Mouse (Mus musculus) liver, embryonic 14.5 days (tissue): Measurements from ENCODE around the gene Gpatch8. TPM values are rescaled to one million over a fixed set of nuclear protein-coding genes. Genes with fewer than 3 reads are reported as not detected.

Experiments
- ATAC-seq: fragments of 200-750 bp; cut with Nextera tagmentation; 2 replicates; pipeline ENCODE4 v1.8.0; 2017; ENCODE audit warnings: moderate number of reproducible peaks, mild to moderate bottlenecking, moderate library complexity; ENCODE audit not compliant: insufficient read depth
- DNase-seq, 3 experiments: peaks; one replicate each; pipeline ENCODE4 v3.0.0-alpha.2; 2012 to 2013; ENCODE audit warnings: low read depth in 3 of 3, low spot score in 3 of 3
- H3K27ac ChIP-seq: fragments of 300-500 bp; sonication (generic); 2 replicates; pipeline ENCODE4 v1.5.1; 2014; ENCODE audit warnings: moderate library complexity, mild to moderate bottlenecking, control low read depth, inconsistent platforms
- H3K27me3 ChIP-seq: fragments of 300-500 bp; sonication (generic); 2 replicates; pipeline ENCODE4 v1.6.1; 2014; ENCODE audit warnings: mild to moderate bottlenecking, low read length, moderate library complexity; ENCODE audit not compliant: control insufficient read depth, insufficient read depth
- H3K36me3 ChIP-seq: fragments of 300-500 bp; sonication (generic); replicated peaks from 2 replicates; pipeline ENCODE4 v1.6.1; 2014; ENCODE audit warnings: low read depth; ENCODE audit not compliant: control insufficient read depth, insufficient read depth
- H3K4me1 ChIP-seq, 2 experiments: fragments of 200-500 bp in 1 of 2; fragments of 300-500 bp in 1 of 2; sonication (generic) in 1 of 2; replicated peaks; 2 replicates each; pipeline ENCODE4 v1.6.1; 2012 to 2014; ENCODE audit warnings: antibody characterized with exemption in 1 of 2, inconsistent platforms in 1 of 2, low read length in 1 of 2; ENCODE audit not compliant: control insufficient read depth in 2 of 2, insufficient read depth in 2 of 2
- H3K4me2 ChIP-seq: fragments of 300-500 bp; sonication (generic); 2 replicates; pipeline ENCODE4 v1.6.1; 2014; ENCODE audit warnings: low read depth, mild to moderate bottlenecking, control low read depth, moderate library complexity
- H3K4me3 ChIP-seq, 2 experiments: fragments of 200-500 bp in 1 of 2; fragments of 300-500 bp in 1 of 2; sonication (generic) in 1 of 2; 2 replicates each; pipeline ENCODE4 v1.5.1; 2012 to 2014; ENCODE audit warnings: low read depth in 2 of 2, low read length in 2 of 2, mild to moderate bottlenecking in 2 of 2, control low read depth in 1 of 2, inconsistent platforms in 1 of 2, moderate library complexity in 1 of 2; ENCODE audit not compliant: insufficient read depth in 1 of 2
- H3K9ac ChIP-seq: fragments of 300-500 bp; sonication (generic); replicated peaks from 2 replicates; pipeline ENCODE4 v1.6.1; 2014; ENCODE audit warnings: mild to moderate bottlenecking, control low read depth, moderate library complexity
- H3K9me3 ChIP-seq: fragments of 300-500 bp; sonication (generic); 2 replicates; pipeline ENCODE4 v1.6.1; 2016; ENCODE audit warnings: low read length, mixed read lengths; ENCODE audit not compliant: control insufficient read depth
- CTCF ChIP-seq: IDR thresholded peaks from 2 replicates; pipeline ENCODE4 v1.5.1; 2016; ENCODE audit warnings: antibody characterized with exemption, low read depth, control low read depth
- EP300 ChIP-seq: IDR thresholded peaks from 2 replicates; pipeline ENCODE4 v1.6.1; 2016; ENCODE audit warnings: antibody characterized with exemption, low read depth
- WGBS: fragments of 180-500 bp; shearing (Covaris S2); extraction: QIAGEN DNeasy Blood & Tissue Kit; methylation state at CpG from one replicate; pipeline ENCODE4 v1.1.7; 2014; ENCODE audit not compliant: insufficient replicate concordance; 5-methylcytosine and 5-hydroxymethylcytosine counted together
- polyA plus RNA-seq, 2 experiments: library from polyadenylated mRNA; depleted of rRNA in 1 of 2; stranded (reverse) in 1 of 2; unstranded in 1 of 2; fragments of >200 nt; fragmentation: Nextera tagmentation in 1 of 2; extraction: Ambion mirVana in 1 of 2; gene quantifications; 2 replicates each; pipeline versions ENCODE4 v1.2.1 to v1.2.3; 2012 to 2014

Gene Gpatch8
- polyA plus RNA-seq, 2 experiments = 7.5 to 14.1 TPM

GRCm38 (mm10) chr11:102494063-102494650 is 62.0 kb downstream of the Gpatch8 start:
- peaks cover 0 to 6% of the 10 kb centered on the region in 2 experiments; a peak in 2 of 4 replicates for H3K4me1 ChIP-seq
- H3K27ac ChIP-seq = no peak overlapping the region
- no peaks in the 10 kb centered on the region for H3K9me3 ChIP-seq
- no peak for TF ChIP-seq CTCF
- no peak for TF ChIP-seq EP300
- ATAC-seq (no peak), DNase-seq (no peak)
- no peaks in the 10 kb centered on the region for H3K27me3 ChIP-seq
- no peak overlapping the region for H3K9ac ChIP-seq
- H3K36me3 ChIP-seq = peaks cover 3% of the 10 kb centered on the region
- no peak overlapping the region for H3K4me2 ChIP-seq
- 57% methylated on average over 7 of the region's 7 CpGs for WGBS
- no peak overlapping the region for H3K4me3 ChIP-seq

- H3K9me3 ChIP-seq = no peaks in the 10 kb centered on the region
- H3K9ac ChIP-seq = no peak overlapping the region
- H3K36me3 ChIP-seq = peaks cover 3% of the 10 kb centered on the region
- H3K27me3 ChIP-seq = no peaks in the 10 kb centered on the region
- DNase-seq (no peak), ATAC-seq (no peak)
- no peak overlapping the region for H3K4me2 ChIP-seq
- peaks cover 0 to 8% of the 10 kb centered on the region in 2 experiments; a peak in 2 of 4 replicates for H3K4me1 ChIP-seq
- H3K4me3 ChIP-seq = no peak overlapping the region
- no peak overlapping the region for H3K27ac ChIP-seq
- TF ChIP-seq EP300 = no peak
- TF ChIP-seq CTCF = no peak
- WGBS = 84% methylated on average over 2 of the region's 2 CpGs
These were observed 63.0 kb downstream of the Gpatch8 start for GRCm38 (mm10) chr11:102493241-102493640.

- no peak overlapping the region for H3K27ac ChIP-seq
- H3K9ac ChIP-seq = no peak overlapping the region
- peaks cover 18% of the 10 kb centered on the region for H3K36me3 ChIP-seq
- no peak for ATAC-seq
- H3K4me2 ChIP-seq = no peak overlapping the region
- peak; percentile 43 for TF ChIP-seq EP300
- no peak for TF ChIP-seq CTCF
- WGBS = 31% methylated on average over 2 of the region's 2 CpGs
- no peak for DNase-seq
- H3K27me3 ChIP-seq = no peaks in the 10 kb centered on the region
- no peaks in the 10 kb centered on the region for H3K9me3 ChIP-seq
- peaks cover 3 to 7% of the 10 kb centered on the region in 2 experiments; a peak in 2 of 4 replicates for H3K4me1 ChIP-seq
- H3K4me3 ChIP-seq = no peak overlapping the region
These were observed 68.3 kb downstream of the Gpatch8 start for GRCm38 (mm10) chr11:102487901-102488300.

GRCm38 (mm10) chr11:102486733-102487386 is 69.3 kb downstream of the Gpatch8 start:
- peaks cover 18% of the 10 kb centered on the region for H3K36me3 ChIP-seq
- H3K27me3 ChIP-seq = no peaks in the 10 kb centered on the region
- H3K4me3 ChIP-seq = no peak overlapping the region
- no peak overlapping the region for H3K4me2 ChIP-seq
- H3K9ac ChIP-seq = no peak overlapping the region
- 55% methylated on average over 11 of the region's 11 CpGs for WGBS
- TF ChIP-seq CTCF (peak; percentile 73), EP300 (no peak)
- ATAC-seq = peak; percentile 65; the same call in 1 of the 2 replicates
- H3K4me1 ChIP-seq = peaks cover 3 to 7% of the 10 kb centered on the region in 2 experiments; a peak in 2 of 4 replicates
- peak; percentile 39 to 49 (median 45) for DNase-seq
- H3K27ac ChIP-seq = no peak overlapping the region
- no peaks in the 10 kb centered on the region for H3K9me3 ChIP-seq

GRCm38 (mm10) chr11:102481779-102482178 is 74.4 kb downstream of the Gpatch8 start:
- Histone ChIP-seq H3K9me3 (no peaks in the 10 kb centered on the region), H3K36me3 (peaks cover 46% of the 10 kb centered on the region), H3K4me2 (no peak overlapping the region), H3K9ac (no peak overlapping the region), H3K27me3 (no peaks in the 10 kb centered on the region), H3K27ac (no peak overlapping the region), H3K4me1 (no peaks in the 10 kb centered on the region), H3K4me3 (no peak overlapping the region)
- TF ChIP-seq CTCF (no peak), EP300 (no peak)
- no peak for DNase-seq
- ATAC-seq = no peak
- 68% methylated on average over 10 of the region's 10 CpGs for WGBS
